Mouse (Mus musculus) embryonic facial prominence, embryonic 11.5 days (tissue): ENCODE results near the gene Rnf103. TPM values are rescaled to one million over a fixed set of nuclear protein-coding genes. Genes with fewer than 3 reads are reported as not detected.

Experiments
- ATAC-seq: fragments of 200-750 bp; cut with Nextera tagmentation; replicated peaks from 2 replicates; pipeline ENCODE4 v1.8.0; 2017; ENCODE audit warnings: low read depth; ENCODE audit not compliant: insufficient number of reproducible peaks, low FRiP score, low TSS enrichment
- DNase-seq: peaks from one replicate; pipeline ENCODE4 v3.0.0-alpha.2; 2015; ENCODE audit warnings: low spot score
- H3K27ac ChIP-seq: fragments of 300-500 bp; sonication (generic); replicated peaks from 2 replicates; pipeline ENCODE4 v1.5.1; 2014; ENCODE audit warnings: mild to moderate bottlenecking, low read depth, low read length, control low read depth
- H3K27me3 ChIP-seq: fragments of 300-500 bp; sonication (generic); 2 replicates; pipeline ENCODE4 v1.6.1; 2014; ENCODE audit warnings: mild to moderate bottlenecking, low read length, moderate library complexity, mixed read lengths; ENCODE audit not compliant: control insufficient read depth, insufficient read depth
- H3K36me3 ChIP-seq: fragments of 300-500 bp; sonication (generic); replicated peaks from 2 replicates; pipeline ENCODE4 v1.6.1; 2014; ENCODE audit warnings: low read depth, mild to moderate bottlenecking, low read length, moderate library complexity, mixed read lengths; ENCODE audit not compliant: control insufficient read depth, insufficient read depth
- H3K4me1 ChIP-seq: fragments of 300-500 bp; sonication (generic); 2 replicates; pipeline ENCODE4 v1.6.1; 2014; ENCODE audit warnings: low read length, mixed read lengths; ENCODE audit not compliant: control insufficient read depth, insufficient read depth
- H3K4me2 ChIP-seq: fragments of 300-500 bp; sonication (generic); 2 replicates; pipeline ENCODE4 v1.6.1; 2014; ENCODE audit warnings: low read depth, mild to moderate bottlenecking, control low read depth, low read length, moderate library complexity
- H3K4me3 ChIP-seq: fragments of 300-500 bp; sonication (generic); 2 replicates; pipeline ENCODE4 v1.5.1; 2014; ENCODE audit warnings: low read depth, low read length, control low read depth
- H3K9ac ChIP-seq: fragments of 300-500 bp; sonication (generic); replicated peaks from 2 replicates; pipeline ENCODE4 v1.6.1; 2014; ENCODE audit warnings: mild to moderate bottlenecking, control low read depth, low read length
- H3K9me3 ChIP-seq: fragments of 300-500 bp; sonication (generic); replicated peaks from 2 replicates; pipeline ENCODE4 v1.6.1; 2016; ENCODE audit warnings: mild to moderate bottlenecking, low read length, inconsistent platforms, mixed read lengths; ENCODE audit not compliant: control insufficient read depth
- WGBS: fragments of 180-500 bp; shearing (Covaris S2); extraction: QIAGEN DNeasy Blood & Tissue Kit; methylation state at CpG from one replicate; pipeline ENCODE4 v1.1.7; 2014; 5-methylcytosine and 5-hydroxymethylcytosine counted together
- polyA plus RNA-seq: library from polyadenylated mRNA; unstranded; fragments of >200 nt; fragmentation: Nextera tagmentation; extraction: Ambion mirVana; gene quantifications from 2 replicates; pipeline ENCODE4 v1.2.1, GENCODE M21; 2014

Rnf103 gene
- polyA plus RNA-seq, 1 experiment from 2014 or later, result 19.1 TPM

DNA sequence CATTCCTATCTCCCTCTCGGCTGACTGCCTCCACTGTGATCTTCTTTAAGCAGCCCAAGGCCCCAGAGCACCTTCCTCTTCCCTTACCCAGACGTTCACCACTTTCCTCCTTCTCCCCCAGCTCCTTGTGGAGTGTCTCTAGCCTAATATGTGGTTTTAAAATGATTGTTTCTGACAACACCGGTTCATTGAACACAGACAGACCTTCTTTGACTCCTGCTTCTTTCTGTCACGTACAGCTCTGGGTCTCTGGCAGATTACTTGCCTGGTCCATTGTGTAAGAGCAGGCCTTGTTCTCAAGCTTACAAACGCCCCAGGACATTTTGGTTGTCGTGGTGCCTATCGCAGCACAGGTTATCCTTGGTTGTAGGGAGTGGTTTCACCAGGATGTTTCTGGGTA, 12.6 kb upstream of the Rnf103 start:
- DNase-seq (no peak), ATAC-seq (no peak)
- 48% methylated on average over 7 of the region's 7 CpGs for WGBS

DNA sequence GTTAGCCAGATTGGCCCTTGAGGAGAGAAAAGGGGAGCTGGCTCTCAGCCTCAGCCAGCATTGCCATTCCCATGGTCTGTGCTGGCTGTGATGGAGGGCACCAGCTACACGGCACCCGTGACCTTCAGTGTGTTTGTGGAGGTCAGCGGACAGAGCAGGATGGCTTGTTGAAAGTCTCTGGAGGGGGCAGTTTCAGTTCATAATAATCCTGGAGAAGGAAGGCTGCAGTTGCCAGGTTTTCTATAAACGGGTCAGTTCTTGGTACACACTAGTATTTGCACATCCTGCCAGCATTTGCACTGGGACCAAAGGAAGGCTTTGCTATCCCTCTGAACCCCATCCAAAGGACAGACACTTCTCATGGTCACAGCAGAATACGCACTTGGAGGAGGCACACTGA, 8.4 kb upstream of the Rnf103 start:
- DNase-seq (no peak), ATAC-seq (no peak)
- Histone ChIP-seq H3K27me3 (no peaks in the 10 kb centered on the region), H3K9ac (no peak overlapping the region), H3K27ac (no peak overlapping the region), H3K4me3 (no peak overlapping the region), H3K4me1 (no peaks in the 10 kb centered on the region), H3K4me2 (no peak overlapping the region), H3K36me3 (no peaks in the 10 kb centered on the region), H3K9me3 (no peaks in the 10 kb centered on the region)
- 73% methylated on average over 5 of the region's 5 CpGs for WGBS

More for the DNA sequence above, 12.6 kb upstream of the Rnf103 start:
- Histone ChIP-seq H3K27ac (no peak overlapping the region), H3K4me1 (no peaks in the 10 kb centered on the region), H3K36me3 (no peaks in the 10 kb centered on the region), H3K9me3 (no peaks in the 10 kb centered on the region), H3K9ac (no peak overlapping the region), H3K4me3 (no peak overlapping the region), H3K4me2 (no peak overlapping the region), H3K27me3 (no peaks in the 10 kb centered on the region)

DNA sequence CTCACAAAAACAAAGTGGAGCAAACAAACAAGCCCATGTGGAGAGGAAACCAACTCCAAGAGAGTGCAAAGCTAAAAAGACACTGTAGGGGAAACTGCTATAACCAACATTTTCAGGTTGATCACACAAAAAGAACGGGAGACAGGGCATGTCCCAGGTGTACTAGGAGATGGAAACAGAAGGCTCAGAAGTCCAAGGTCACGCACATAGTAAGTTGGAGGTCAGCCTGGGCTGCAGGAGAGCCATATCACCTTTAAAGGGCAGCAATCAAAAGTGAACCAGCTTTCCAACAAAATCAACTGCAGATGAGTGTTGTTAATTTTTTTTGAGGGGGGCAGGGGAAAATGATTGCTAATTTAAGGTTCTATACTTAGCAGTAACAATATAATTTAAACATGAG, 7.5 kb upstream of the Rnf103 start:
- H3K4me3 ChIP-seq, result no peak overlapping the region

DNA sequence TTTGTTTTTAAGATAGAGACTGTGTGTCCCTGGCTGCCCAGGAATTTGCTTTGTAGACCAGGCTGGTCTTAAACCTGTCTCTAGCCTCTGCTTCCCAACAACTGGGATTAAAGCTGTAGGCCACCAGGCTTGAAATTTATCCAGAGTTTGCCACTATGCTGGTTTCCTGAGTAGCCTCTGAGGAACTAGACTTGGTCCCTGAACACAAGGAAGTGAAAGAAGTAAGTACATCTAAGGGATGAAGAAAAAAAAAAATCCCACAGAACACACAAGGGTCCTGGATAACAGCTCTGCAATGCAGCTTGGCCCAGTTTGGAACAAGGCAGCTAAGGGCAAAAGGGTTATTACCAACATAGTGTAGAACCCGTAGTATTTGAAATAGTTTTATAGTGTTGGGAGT, 6.8 kb upstream of the Rnf103 start:
- Histone ChIP-seq H3K4me3 (no peak overlapping the region), H3K9ac (no peak overlapping the region), H3K36me3 (no peaks in the 10 kb centered on the region), H3K4me2 (no peak overlapping the region), H3K27ac (no peak overlapping the region), H3K4me1 (no peaks in the 10 kb centered on the region), H3K27me3 (no peaks in the 10 kb centered on the region), H3K9me3 (no peaks in the 10 kb centered on the region)
- WGBS, result 93% methylated on average over 1 of the region's 1 CpGs
- DNase-seq (no peak), ATAC-seq (no peak)

More for the DNA sequence above, 7.5 kb upstream of the Rnf103 start:
- H3K27ac ChIP-seq, result no peak overlapping the region
- no peaks in the 10 kb centered on the region for H3K36me3 ChIP-seq
- no peak overlapping the region for H3K4me2 ChIP-seq
- H3K4me1 ChIP-seq, result no peaks in the 10 kb centered on the region
- no peaks in the 10 kb centered on the region for H3K9me3 ChIP-seq
- no peak for ATAC-seq
- no peak overlapping the region for H3K9ac ChIP-seq
- no peak for DNase-seq
- WGBS, result 50% methylated on average over 2 of the region's 2 CpGs
- no peaks in the 10 kb centered on the region for H3K27me3 ChIP-seq

DNA sequence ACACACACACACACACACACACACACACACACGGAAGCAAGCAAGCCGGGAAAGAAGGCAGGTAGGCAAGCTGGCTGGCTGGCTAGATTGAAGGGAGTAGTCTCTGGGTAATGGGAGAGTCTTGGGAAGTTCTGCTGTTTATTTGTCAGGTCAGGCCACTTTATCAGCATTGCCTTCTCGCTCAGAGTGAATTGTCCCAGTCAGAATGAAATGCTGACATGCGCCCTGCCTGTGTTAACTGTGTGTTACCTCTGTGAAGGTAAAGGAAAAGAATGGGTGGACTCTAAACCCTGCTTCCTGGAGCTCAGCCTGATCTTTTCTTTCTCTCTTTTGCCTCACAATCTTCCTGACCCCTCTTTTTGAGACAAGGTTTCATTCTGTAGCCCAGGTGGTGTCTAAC, 5.7 kb upstream of the Rnf103 start:
- H3K27ac ChIP-seq, result no peak overlapping the region
- no peaks in the 10 kb centered on the region for H3K27me3 ChIP-seq
- DNase-seq (no peak), ATAC-seq (no peak)
- H3K4me2 ChIP-seq, result no peak overlapping the region
- H3K36me3 ChIP-seq, result no peaks in the 10 kb centered on the region
- no peak overlapping the region for H3K9ac ChIP-seq
- H3K4me1 ChIP-seq, result no peaks in the 10 kb centered on the region
- no peak overlapping the region for H3K4me3 ChIP-seq
- WGBS, result 43% methylated on average over 4 of the region's 4 CpGs
- no peaks in the 10 kb centered on the region for H3K9me3 ChIP-seq

DNA sequence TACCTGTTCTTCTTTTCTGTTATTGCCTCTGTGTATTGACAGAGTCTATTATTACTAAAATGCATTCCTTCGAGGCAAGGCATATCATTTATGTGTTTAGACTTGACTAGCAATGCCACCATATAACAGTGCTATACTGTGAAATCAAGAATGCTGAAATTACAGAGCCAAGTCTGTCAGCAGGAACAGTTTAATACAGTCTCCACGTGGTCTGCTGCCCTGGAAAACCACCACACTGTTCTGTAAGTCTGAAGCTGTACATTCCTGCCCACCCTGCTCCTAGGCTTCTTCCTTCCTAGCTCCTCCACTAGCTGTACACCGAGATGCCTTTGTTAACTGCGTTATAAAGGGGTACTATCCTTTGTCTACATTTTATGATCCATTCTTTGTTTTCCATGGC, 1.6 kb upstream of the Rnf103 start:
- ATAC-seq (no peak), DNase-seq (peak; percentile 20)
- Histone ChIP-seq H3K27me3 (no peaks in the 10 kb centered on the region), H3K4me1 (no peaks in the 10 kb centered on the region), H3K36me3 (no peaks in the 10 kb centered on the region), H3K9ac (no peak overlapping the region), H3K27ac (no peak overlapping the region), H3K4me3 (no peak overlapping the region), H3K4me2 (no peak overlapping the region), H3K9me3 (no peaks in the 10 kb centered on the region)
- WGBS, result 56% methylated on average over 4 of the region's 4 CpGs

DNA sequence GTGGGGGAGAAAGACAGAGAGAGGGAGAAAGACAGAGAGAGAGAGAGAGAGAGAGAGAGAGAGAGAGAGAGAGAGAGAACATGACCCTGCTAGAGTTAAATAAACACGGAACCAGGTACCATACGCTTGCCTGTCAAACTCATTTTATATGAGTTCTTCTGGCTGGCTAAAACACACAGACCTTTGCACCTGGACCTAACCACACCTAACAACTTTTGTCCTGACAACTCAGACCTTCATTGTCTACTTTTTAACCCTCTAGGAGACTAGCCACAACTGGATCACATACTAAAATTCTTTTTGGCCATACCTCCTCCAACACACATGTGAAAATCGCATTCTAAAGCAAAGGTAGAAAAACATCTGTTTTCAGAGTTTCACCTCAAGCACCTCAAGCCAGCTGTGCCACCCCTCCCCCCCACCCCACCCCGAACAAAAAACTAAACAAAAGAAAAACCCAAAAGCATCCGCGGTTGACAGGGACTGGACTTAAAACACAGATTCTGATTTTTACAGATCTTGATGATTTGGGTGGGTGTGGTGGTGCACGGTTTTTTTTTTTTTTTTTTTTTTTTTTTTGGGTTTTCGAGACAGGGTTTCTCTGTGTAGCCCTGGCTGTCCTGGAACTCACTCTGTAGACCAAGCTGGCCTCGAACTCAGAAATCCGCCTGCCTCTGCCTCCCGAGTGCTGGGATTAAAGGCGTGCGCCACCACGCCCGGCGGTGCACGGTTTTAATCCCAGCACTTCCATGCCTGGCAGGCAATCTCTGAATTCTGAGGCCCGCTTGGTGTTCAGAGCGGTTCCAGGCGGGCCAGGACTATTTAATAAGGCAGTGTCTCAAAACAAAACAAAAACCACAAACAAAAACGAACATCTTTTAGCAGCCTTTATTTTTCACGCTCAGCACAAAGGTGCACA, 679 bp upstream of the Rnf103 start:
- H3K9ac ChIP-seq, result peak overlapping the region; percentile 99; the same call in 1 of the 2 replicates
- H3K27ac ChIP-seq, result peak overlapping the region; percentile 92
- ATAC-seq (peak; percentile 6), DNase-seq (peak; percentile 18)
- no peaks in the 10 kb centered on the region for H3K36me3 ChIP-seq
- H3K4me3 ChIP-seq, result peak overlapping the region; percentile 92
- H3K27me3 ChIP-seq, result no peaks in the 10 kb centered on the region
- peak overlapping the region; percentile 69 for H3K4me2 ChIP-seq
- WGBS, result 14% methylated on average over 19 of the region's 22 CpGs
- H3K9me3 ChIP-seq, result no peaks in the 10 kb centered on the region
- no peaks in the 10 kb centered on the region for H3K4me1 ChIP-seq

DNA sequence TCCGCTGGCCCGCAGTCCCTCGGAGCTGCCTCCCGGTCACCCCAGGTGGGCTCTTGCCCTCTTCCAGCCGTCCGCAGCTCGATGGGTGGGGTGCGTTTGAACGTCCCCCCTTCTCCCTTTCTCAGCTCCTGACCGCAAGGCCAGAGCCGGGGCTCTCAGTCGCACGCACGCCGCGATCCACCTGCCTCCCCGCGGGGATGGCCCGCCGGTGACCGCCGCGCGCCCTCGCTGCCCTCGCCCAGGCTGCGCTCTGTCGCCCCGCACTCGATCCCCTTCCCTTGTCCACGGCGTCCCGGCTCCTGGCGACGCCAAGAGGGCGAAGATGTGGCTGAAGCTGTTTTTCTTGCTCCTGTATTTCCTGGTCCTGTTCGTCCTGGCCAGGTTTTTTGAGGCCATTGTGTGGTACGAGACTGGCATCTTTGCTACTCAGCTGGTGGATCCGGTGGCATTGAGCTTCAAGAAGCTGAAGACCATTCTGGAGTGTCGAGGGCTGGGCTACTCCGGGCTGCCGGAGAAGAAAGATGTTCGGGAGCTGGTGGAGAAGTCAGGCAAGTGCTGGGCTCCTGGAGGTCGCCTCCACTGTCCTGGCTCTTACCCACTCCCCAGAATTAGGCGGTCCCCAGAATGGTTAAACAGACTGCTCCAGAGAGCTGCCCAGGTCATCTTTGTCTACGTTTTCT, 787 bp downstream of the Rnf103 start:
- Histone ChIP-seq H3K36me3 (no peaks in the 10 kb centered on the region), H3K4me1 (no peaks in the 10 kb centered on the region), H3K4me3 (peak overlapping the region; percentile 92), H3K27me3 (no peaks in the 10 kb centered on the region), H3K9ac (peak overlapping the region; percentile 99), H3K9me3 (no peaks in the 10 kb centered on the region), H3K4me2 (peak overlapping the region; percentile 69), H3K27ac (peak overlapping the region; percentile 92)
- WGBS, result under 1% methylated on average over 46 of the region's 46 CpGs
- no peak; the same call in 1 of the 2 replicates for ATAC-seq
- peak; percentile 52 for DNase-seq
